Mouse (Mus musculus) liver, embryonic 14.5 days (tissue): ENCODE measurements around the gene Wfdc15a.

ENCODE experiments used
- CTCF ChIP-seq: IDR thresholded peaks from 2 replicates; pipeline ENCODE4 v1.5.1; 2016; ENCODE audit warnings: antibody characterized with exemption, low read depth, control low read depth
- EP300 ChIP-seq: IDR thresholded peaks from 2 replicates; pipeline ENCODE4 v1.6.1; 2016; ENCODE audit warnings: antibody characterized with exemption, low read depth

DNA sequence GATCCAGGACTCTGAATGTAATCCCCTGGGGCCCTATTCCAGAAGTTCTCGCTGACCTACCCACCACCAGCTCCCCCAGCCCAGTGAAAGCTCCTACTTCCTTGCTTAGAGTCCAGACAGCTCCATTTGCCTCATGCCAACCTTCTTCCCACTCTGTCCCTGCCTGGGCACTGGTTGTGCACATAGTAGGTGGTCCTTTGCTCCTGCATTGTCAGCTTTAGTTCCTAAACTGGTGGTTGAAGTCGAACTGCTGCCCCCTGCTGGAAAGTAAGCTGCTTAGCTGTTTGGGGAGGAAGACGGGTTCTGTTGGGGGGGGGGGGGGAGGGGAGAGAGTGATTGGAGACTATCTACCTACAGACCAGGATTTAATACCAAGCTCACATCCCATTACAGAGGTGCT is 19.8 kb downstream of the Wfdc15a start:
- no peak for TF ChIP-seq EP300
- peak; percentile 59 for TF ChIP-seq CTCF
